Mouse (Mus musculus) fibroblast of lung, adult 2 months (primary cell): ENCODE measurements around the gene Olfr521.
A peak's percentile ranks its signal among the peaks of the same experiment; 100 is the strongest.
"Not testable (repeated sequence)": the region's sequence is repeated elsewhere in the genome, so short reads cannot be mapped to it uniquely, and the experiment has no call there.

Experiments used
- DNase-seq: peaks from one replicate; pipeline ENCODE4 v3.0.0-alpha.2; 2011; ENCODE audit warnings: low read depth

Gene Olfr521

GRCm38 (mm10) chr7:99763207-99763606 is at the start of gene Olfr521:
Olfr521 (plus strand) TSS chr7:99763507.
- DNase-seq, result no peak

GRCm38 (mm10) chr7:99716536-99716935 is 46.8 kb upstream of the Olfr521 start:
- DNase-seq, result no peak

GRCm38 (mm10) chr7:99729973-99730372 is 33.3 kb upstream of the Olfr521 start, which contains the start of gene Olfr520:
Olfr520 (plus strand) TSS chr7:99730273.
- no peak for DNase-seq

- DNase-seq, result no peak
Measured at GRCm38 (mm10) chr7:99734612-99735011, 28.7 kb upstream of the Olfr521 start.

- DNase-seq, result not testable (repeated sequence)
Measured at GRCm38 (mm10) chr7:99735491-99735890, 27.8 kb upstream of the Olfr521 start.

- no peak for DNase-seq
Measured at GRCm38 (mm10) chr7:99739276-99739675, 24.0 kb upstream of the Olfr521 start.

GRCm38 (mm10) chr7:99781385-99781784 is 18.1 kb downstream of the Olfr521 start:
- DNase-seq, result no peak

- DNase-seq, result no peak
Measured at GRCm38 (mm10) chr7:99781916-99782315, 18.6 kb downstream of the Olfr521 start.

- DNase-seq, result no peak
Measured at GRCm38 (mm10) chr7:99783421-99783820, 20.1 kb downstream of the Olfr521 start.

GRCm38 (mm10) chr7:99785553-99785952 is 22.2 kb downstream of the Olfr521 start:
- no peak for DNase-seq

GRCm38 (mm10) chr7:99786774-99787173 is 23.5 kb downstream of the Olfr521 start:
- no peak for DNase-seq

GRCm38 (mm10) chr7:99787935-99788334 is 24.6 kb downstream of the Olfr521 start:
- no peak for DNase-seq

- no peak for DNase-seq
Measured at GRCm38 (mm10) chr7:99788563-99788962, 25.3 kb downstream of the Olfr521 start.

- DNase-seq, result no peak
Measured at GRCm38 (mm10) chr7:99790816-99791215, 27.5 kb downstream of the Olfr521 start.

- DNase-seq, result no peak
Measured at GRCm38 (mm10) chr7:99794096-99794495, 30.8 kb downstream of the Olfr521 start.

- DNase-seq, result no peak
Measured at GRCm38 (mm10) chr7:99795192-99795981, 32.1 kb downstream of the Olfr521 start.

- no peak for DNase-seq
Measured at GRCm38 (mm10) chr7:99796471-99796870, 33.2 kb downstream of the Olfr521 start.

- DNase-seq, result no peak
Measured at GRCm38 (mm10) chr7:99797261-99797660, 34.0 kb downstream of the Olfr521 start.

GRCm38 (mm10) chr7:99797911-99798647 is 34.8 kb downstream of the Olfr521 start:
- peak; percentile 39 for DNase-seq

- DNase-seq, result no peak
Measured at GRCm38 (mm10) chr7:99799118-99799517, 35.8 kb downstream of the Olfr521 start.

- no peak for DNase-seq
Measured at GRCm38 (mm10) chr7:99803535-99803934, 40.2 kb downstream of the Olfr521 start.

GRCm38 (mm10) chr7:99804033-99804432 is 40.7 kb downstream of the Olfr521 start:
- DNase-seq, result not testable (repeated sequence)

- DNase-seq, result no peak
Measured at GRCm38 (mm10) chr7:99805340-99805739, 42.0 kb downstream of the Olfr521 start.
